Mouse (Mus musculus): ENCODE data around the gene Fam187a. TPM values are rescaled to one million over a fixed set of nuclear protein-coding genes. Genes with fewer than 3 reads are reported as not detected.
A peak's percentile ranks its signal among the peaks of the same experiment; 100 is the strongest.

Gene Fam187a
- polyA plus RNA-seq, 1 experiment from 2014 or later = 0.06 TPM

DNA sequence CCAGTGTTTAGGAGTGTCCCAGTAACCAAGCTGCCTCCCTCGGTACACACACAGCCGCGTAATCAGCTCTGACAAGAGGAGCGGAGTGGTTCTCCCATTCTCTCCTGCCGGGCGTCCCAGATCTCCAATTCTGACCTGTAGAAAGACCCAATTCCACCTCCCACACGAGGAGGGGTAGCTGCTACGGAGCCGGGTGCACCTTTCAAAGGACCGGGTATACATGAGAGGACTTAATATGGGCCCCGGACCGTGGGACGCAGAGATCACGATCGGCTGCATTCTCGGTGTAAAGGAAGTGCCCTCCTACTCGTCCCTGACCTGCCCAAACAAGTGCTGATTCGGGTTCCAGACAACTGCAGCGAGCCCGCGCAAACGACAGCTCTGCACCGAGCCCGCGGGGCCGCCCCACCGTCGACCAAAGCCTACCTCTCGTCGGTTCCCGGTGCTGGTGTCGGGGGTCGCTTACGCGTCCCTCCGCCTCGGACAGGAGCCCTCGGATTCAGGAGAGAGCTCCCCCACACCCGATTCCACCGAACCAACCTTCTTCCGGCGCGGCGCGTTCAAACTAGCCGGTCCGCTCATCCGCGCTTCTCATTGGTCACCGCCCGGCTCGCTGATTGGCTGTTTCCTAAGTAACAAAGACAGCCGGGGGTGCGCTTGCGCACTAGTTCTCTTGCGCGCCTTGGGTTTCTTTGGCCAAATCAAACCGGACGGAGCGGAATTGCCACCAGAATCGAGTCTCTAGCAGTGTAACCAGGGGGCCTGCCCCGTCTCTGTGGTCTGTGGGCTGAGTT lies 39.8 kb downstream of the Fam187a start, which contains the start of gene Kif18b:
TSS of gene Kif18b (minus strand) at position 568 of the 794 bp plus-strand sequence.
- peak; percentile 91 for ATAC-seq (ENCODE audit: low read depth)
- peak within 1 kb of the TSS; percentile 86 for H3K4me3 ChIP-seq (replicated peaks)
- H3K4me1 ChIP-seq (replicated peaks) = peaks cover 46% of the 10 kb centered on the region
- peak; percentile 93 for DNase-seq
- WGBS (ENCODE audit: insufficient replicate concordance) = under 1% methylated on average over 62 of the region's 62 CpGs
- H3K27me3 ChIP-seq = 0 out of 2 replicates have a peak, but pooled peaks cover 4% of the 10 kb centered on the region
- peaks cover 31% of the 10 kb centered on the region for H3K36me3 ChIP-seq
- H3K9me3 ChIP-seq (replicated peaks) = no peaks in the 10 kb centered on the region
- peak within 1 kb of the TSS; percentile 77 for H3K4me2 ChIP-seq
- H3K27ac ChIP-seq = peak within 1 kb of the TSS; percentile 95
- peak within 1 kb of the TSS; percentile 93 for H3K9ac ChIP-seq

DNA sequence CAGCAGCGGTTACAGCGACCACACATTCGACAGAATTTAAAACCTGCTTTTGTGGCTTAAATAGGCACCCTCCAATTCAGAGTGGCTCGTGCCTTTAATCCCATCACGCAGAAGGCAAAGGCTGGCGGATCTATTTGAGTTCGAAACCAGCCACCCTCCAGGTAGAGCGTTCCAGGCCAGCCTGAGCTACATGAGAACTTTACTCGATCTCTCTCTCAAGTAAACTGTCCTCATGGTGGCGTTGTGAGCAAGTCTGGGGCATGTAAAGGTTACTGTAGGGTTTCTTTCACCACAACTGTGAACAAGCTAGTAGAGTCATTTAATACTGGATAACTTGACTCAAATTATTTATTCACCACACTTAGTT lies 40.4 kb downstream of the Fam187a start:
- no peaks in the 10 kb centered on the region for H3K9me3 ChIP-seq (replicated peaks)
- H3K36me3 ChIP-seq = peaks cover 27% of the 10 kb centered on the region
- WGBS (ENCODE audit: insufficient replicate concordance) = 0% methylated on average over 10 of the region's 10 CpGs
- peaks cover 46% of the 10 kb centered on the region for H3K4me1 ChIP-seq (replicated peaks)
- DNase-seq = no peak
- peak; percentile 41 for ATAC-seq (ENCODE audit: low read depth)
- H3K9ac ChIP-seq = peak overlapping the region; percentile 93
- H3K4me3 ChIP-seq (replicated peaks) = peak overlapping the region; percentile 86
- peaks cover 5% of the 10 kb centered on the region; the same call in 1 of the 2 replicates for H3K27me3 ChIP-seq
- peak overlapping the region; percentile 77 for H3K4me2 ChIP-seq
- peak overlapping the region; percentile 95 for H3K27ac ChIP-seq

DNA sequence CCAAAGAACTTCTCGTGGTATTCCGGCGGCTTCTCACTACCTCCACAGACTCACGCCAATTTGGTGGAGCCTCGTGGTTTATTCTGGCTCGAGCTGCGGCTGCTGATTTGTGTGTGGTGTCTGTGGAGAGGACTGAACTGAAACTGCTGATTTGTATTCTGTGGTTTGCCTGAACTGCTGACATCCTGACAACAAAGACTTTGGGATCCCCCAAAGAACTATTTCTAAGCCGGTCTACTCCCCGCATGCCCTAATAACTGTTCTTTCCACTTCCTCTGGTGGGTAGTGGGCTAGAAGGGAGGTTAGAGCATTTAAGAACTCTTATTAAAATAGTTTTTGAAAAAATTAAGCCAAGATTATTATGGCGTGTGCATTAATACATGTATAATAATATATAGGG lies 45.7 kb downstream of the Fam187a start:
- DNase-seq (no peak), ATAC-seq (ENCODE audit: low read depth) (no peak)
- H3K9ac ChIP-seq = no peak overlapping the region
- no peak overlapping the region for H3K27ac ChIP-seq
- no peaks in the 10 kb centered on the region for H3K9me3 ChIP-seq (replicated peaks)
- H3K36me3 ChIP-seq = no peaks in the 10 kb centered on the region
- 58% methylated on average over 10 of the region's 10 CpGs for WGBS (ENCODE audit: insufficient replicate concordance)
- no peak overlapping the region for H3K4me3 ChIP-seq (replicated peaks)
- no peak overlapping the region for H3K4me2 ChIP-seq
- H3K4me1 ChIP-seq (replicated peaks) = peaks cover 9% of the 10 kb centered on the region
- H3K27me3 ChIP-seq = peaks cover 44% of the 10 kb centered on the region

DNA sequence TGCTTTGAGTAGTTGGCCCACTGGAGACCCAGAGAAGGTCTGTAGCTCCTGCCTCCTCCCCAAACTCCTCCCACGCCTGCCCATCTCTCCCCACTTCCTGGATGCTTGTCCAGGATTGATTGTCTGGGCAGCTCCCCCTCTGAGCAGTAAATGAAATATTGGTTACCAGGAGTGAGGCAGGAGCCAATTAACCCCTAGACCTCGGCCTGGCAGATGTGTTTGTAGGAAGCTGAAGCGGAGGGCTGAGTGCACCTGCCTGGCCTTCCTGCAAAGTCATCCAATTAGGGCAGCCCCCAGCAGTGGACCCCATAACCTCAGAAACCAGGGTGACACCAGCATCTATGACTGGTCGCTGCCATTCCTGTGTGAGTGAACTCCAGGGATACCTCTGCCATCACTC lies 51.3 kb downstream of the Fam187a start:
- Histone ChIP-seq H3K27me3 (peaks cover 86% of the 10 kb centered on the region), H3K4me3 (replicated peaks) (no peak overlapping the region), H3K4me1 (replicated peaks) (peaks cover 16% of the 10 kb centered on the region), H3K4me2 (no peak overlapping the region), H3K36me3 (no peaks in the 10 kb centered on the region), H3K27ac (no peak overlapping the region), H3K9ac (no peak overlapping the region), H3K9me3 (replicated peaks) (no peaks in the 10 kb centered on the region)
- WGBS (ENCODE audit: insufficient replicate concordance) = 43% methylated on average over 4 of the region's 4 CpGs
- DNase-seq (no peak), ATAC-seq (ENCODE audit: low read depth) (no peak)

Other genes starting within 250 kb of the Fam187a start
- 0.12 TPM in 1 of 2 replicates, not detected in the other for gene Meioc, start 221.5 kb upstream of the Fam187a start, polyA plus RNA-seq (2015; fragmentation: Nextera tagmentation; extraction: Ambion mirVana)
- gene Ccdc43, start 187.4 kb upstream of the Fam187a start, polyA plus RNA-seq (2015; fragmentation: Nextera tagmentation; extraction: Ambion mirVana) = 20.6 and 25.5 TPM in 2 replicates
- gene Adam11, start 123.7 kb upstream of the Fam187a start, polyA plus RNA-seq (2015; fragmentation: Nextera tagmentation; extraction: Ambion mirVana) = 0.28 and 0.43 TPM in 2 replicates
- gene Gjc1, start 65.5 kb upstream of the Fam187a start, polyA plus RNA-seq (2015; fragmentation: Nextera tagmentation; extraction: Ambion mirVana) = 2.7 and 3.3 TPM in 2 replicates
- gene Higd1b, start 49.3 kb upstream of the Fam187a start, polyA plus RNA-seq (2015; fragmentation: Nextera tagmentation; extraction: Ambion mirVana) = not detected in 2 replicates
- 144 and 160 TPM in 2 replicates for gene Eftud2, start 4.2 kb upstream of the Fam187a start, polyA plus RNA-seq (2015; fragmentation: Nextera tagmentation; extraction: Ambion mirVana)
- gene Ccdc103, start 4.0 kb upstream of the Fam187a start, polyA plus RNA-seq (2015; fragmentation: Nextera tagmentation; extraction: Ambion mirVana) = 0.91 and 1.4 TPM in 2 replicates
- gene Gfap, start 15.7 kb downstream of the Fam187a start, polyA plus RNA-seq (2015; fragmentation: Nextera tagmentation; extraction: Ambion mirVana) = 7.2 and 7.7 TPM in 2 replicates
- gene Kif18b, start 40.0 kb downstream of the Fam187a start, polyA plus RNA-seq (2015; fragmentation: Nextera tagmentation; extraction: Ambion mirVana) = 9.0 and 9.3 TPM in 2 replicates
- gene C1ql1, start 61.5 kb downstream of the Fam187a start, polyA plus RNA-seq (2015; fragmentation: Nextera tagmentation; extraction: Ambion mirVana) = 0.07 and 0.10 TPM in 2 replicates
- gene Nmt1, start 143.0 kb downstream of the Fam187a start, polyA plus RNA-seq (2015; fragmentation: Nextera tagmentation; extraction: Ambion mirVana) = 47.8 and 52.2 TPM in 2 replicates
- 29.9 and 37.3 TPM in 2 replicates for gene Dcakd, start 143.2 kb downstream of the Fam187a start, polyA plus RNA-seq (2015; fragmentation: Nextera tagmentation; extraction: Ambion mirVana)
- gene Plcd3, start 216.5 kb downstream of the Fam187a start, polyA plus RNA-seq (2015; fragmentation: Nextera tagmentation; extraction: Ambion mirVana) = 0.28 and 0.50 TPM in 2 replicates
- gene Acbd4, start 216.5 kb downstream of the Fam187a start, polyA plus RNA-seq (2015; fragmentation: Nextera tagmentation; extraction: Ambion mirVana) = 60.4 and 62.2 TPM in 2 replicates
- 2.6 and 3.0 TPM in 2 replicates for gene Hexim1, start 231.1 kb downstream of the Fam187a start, polyA plus RNA-seq (2015; fragmentation: Nextera tagmentation; extraction: Ambion mirVana)
- 6.3 and 7.7 TPM in 2 replicates for gene Hexim2, start 247.3 kb downstream of the Fam187a start, polyA plus RNA-seq (2015; fragmentation: Nextera tagmentation; extraction: Ambion mirVana)